Mouse (Mus musculus): ENCODE data around the gene Reg4. TPM values are rescaled to one million over a fixed set of nuclear protein-coding genes. Genes with fewer than 3 reads are reported as not detected.
A peak's percentile ranks its signal among the peaks of the same experiment; 100 is the strongest.

Reg4 gene
- total and polyA plus RNA-seq, 3 experiments = not detected

GRCm38 (mm10) chr3:98223783-98224580, 2.0 kb downstream of the Reg4 start:
- peaks cover 0 to 10% of the 10 kb centered on the region in 2 experiments; a peak in 2 of 4 replicates for H3K4me1 ChIP-seq (ENCODE audit: control insufficient read depth in 1 of 2, insufficient read depth in 2 of 2)
- no peaks in the 10 kb centered on the region for H3K9me3 ChIP-seq (replicated peaks; ENCODE audit: low read length)
- dilution Hi-C loops (cut with MboI; ENCODE audit: extremely low pct_ligation_motif_present, extremely low pct_unique_long_range_greater_than_20kb, low sequenced_read_pairs) (no loop called here), in situ Hi-C loops (cut with MboI; ENCODE audit: low pct_ligation_motif_present, low pct_unique_long_range_greater_than_20kb, low sequenced_read_pairs) (no loop called here)
- no peak overlapping the region for H3K4me2 ChIP-seq (ENCODE audit: insufficient read depth, low read depth, poor library complexity, severe bottlenecking)
- H3K27me3 ChIP-seq (replicated peaks) = peaks cover 10% of the 10 kb centered on the region
- TF ChIP-seq ZMIZ1 (IDR thresholded peaks at IDR 0.05; ENCODE audit: low read depth, low read length) = no peak
- TF ChIP-seq SMC3 (IDR thresholded peaks at IDR 0.05; ENCODE audit: low read depth, low read length) = peak; percentile 85
- TF ChIP-seq TBP (conservative IDR thresholded peaks at IDR 0.05; ENCODE audit: low read depth, low read length) = no peak
- no peak for TF ChIP-seq CHD1 (IDR thresholded peaks at IDR 0.05; ENCODE audit: low read depth, low read length)
- peak; percentile 15 to 82; a peak in 2 of 4 replicates for TF ChIP-seq CTCF (conservative IDR thresholded peaks at IDR 0.05 in 1 of 2, IDR thresholded peaks at IDR 0.05 in 1 of 2; ENCODE audit: low read depth in 2 of 2, low read length in 2 of 2)
- TF ChIP-seq IRF4 (IDR thresholded peaks at IDR 0.05; ENCODE audit: low read depth, low read length) = 0 out of 2 replicates have a peak, but pooled peaks have one; percentile 9
- TF ChIP-seq ZNF384 (IDR thresholded peaks at IDR 0.05; ENCODE audit: low read depth, low read length) = peak; percentile 61
- no peak for TF ChIP-seq MYC (IDR thresholded peaks at IDR 0.05; ENCODE audit: low read depth, low read length)
- TF ChIP-seq ZC3H11A (IDR thresholded peaks at IDR 0.05; ENCODE audit: low read depth, low read length) = peak; percentile 70
- peak; percentile 78 for TF ChIP-seq RAD21 (IDR thresholded peaks at IDR 0.05; ENCODE audit: low read depth, low read length)
- H3K79me2 ChIP-seq (replicated peaks; ENCODE audit: control insufficient read depth, extremely low read depth, insufficient read depth, poor library complexity, severe bottlenecking) = no peaks in the 10 kb centered on the region
- DNase-seq (ENCODE audit: extremely low read depth) = peak; percentile 28
- H3K27ac ChIP-seq (ENCODE audit: insufficient read depth, low read depth) = no peak overlapping the region
- no peaks in the 10 kb centered on the region for H3K36me3 ChIP-seq (replicated peaks in 1 of 2; ENCODE audit: control insufficient read depth in 1 of 2, insufficient read depth in 1 of 2, low read length in 1 of 2)
- H3K9ac ChIP-seq (ENCODE audit: insufficient read depth, low read depth) = no peak overlapping the region
- no peak overlapping the region for H3K4me3 ChIP-seq (replicated peaks in 1 of 3; ENCODE audit: low read depth in 2 of 3, low read length in 2 of 3, poor library complexity in 1 of 3)

- Histone ChIP-seq H3K9me3 (replicated peaks; ENCODE audit: low read length) (no peaks in the 10 kb centered on the region), H3K79me2 (replicated peaks; ENCODE audit: control insufficient read depth, extremely low read depth, insufficient read depth, poor library complexity, severe bottlenecking) (no peaks in the 10 kb centered on the region), H3K9ac (ENCODE audit: insufficient read depth, low read depth) (no peak overlapping the region), H3K4me2 (ENCODE audit: insufficient read depth, low read depth, poor library complexity, severe bottlenecking) (no peak overlapping the region), H3K27me3 (replicated peaks) (peaks cover 10% of the 10 kb centered on the region), H3K36me3 (replicated peaks in 1 of 2; ENCODE audit: control insufficient read depth in 1 of 2, insufficient read depth in 1 of 2, low read length in 1 of 2) (no peaks in the 10 kb centered on the region), H3K4me1 (ENCODE audit: control insufficient read depth in 1 of 2, insufficient read depth in 2 of 2) (peaks cover 0 to 10% of the 10 kb centered on the region in 2 experiments; a peak in 2 of 4 replicates), H3K27ac (ENCODE audit: insufficient read depth, low read depth) (no peak overlapping the region), H3K4me3 (replicated peaks in 1 of 3; ENCODE audit: low read depth in 2 of 3, low read length in 2 of 3, poor library complexity in 1 of 3) (no peak overlapping the region)
- TF ChIP-seq MAFK (IDR thresholded peaks at IDR 0.05; ENCODE audit: insufficient replicate concordance, low read length) (no peak), POLR2AphosphoS2 (IDR thresholded peaks at IDR 0.05; ENCODE audit: low read depth, low read length) (no peak), RAD21 (IDR thresholded peaks at IDR 0.05; ENCODE audit: low read depth, low read length) (no peak), IRF4 (IDR thresholded peaks at IDR 0.05; ENCODE audit: low read depth, low read length) (no peak), USF1 (IDR thresholded peaks at IDR 0.05; ENCODE audit: low read depth, low read length) (no peak), MAX (IDR thresholded peaks at IDR 0.05; ENCODE audit: low read length) (no peak), SIN3A (IDR thresholded peaks at IDR 0.05; ENCODE audit: low read length) (no peak), ZC3H11A (IDR thresholded peaks at IDR 0.05; ENCODE audit: low read depth, low read length) (no peak), ZMIZ1 (IDR thresholded peaks at IDR 0.05; ENCODE audit: low read depth, low read length) (no peak), CHD1 (IDR thresholded peaks at IDR 0.05; ENCODE audit: low read depth, low read length) (no peak), UBTF (IDR thresholded peaks at IDR 0.05; ENCODE audit: low read depth, low read length) (no peak), EP300 (IDR thresholded peaks at IDR 0.05; ENCODE audit: low read length) (no peak), TCF12 (IDR thresholded peaks at IDR 0.05; ENCODE audit: low read depth, low read length) (no peak), E2F4 (IDR thresholded peaks at IDR 0.05; ENCODE audit: insufficient replicate concordance, low read depth, low read length) (no peak), ETS1 (conservative IDR thresholded peaks at IDR 0.05; ENCODE audit: low read depth, low read length) (no peak), RCOR1 (conservative IDR thresholded peaks at IDR 0.05; ENCODE audit: low read depth, low read length) (no peak), CTCF (conservative IDR thresholded peaks at IDR 0.05 in 1 of 2, IDR thresholded peaks at IDR 0.05 in 1 of 2; ENCODE audit: low read depth in 2 of 2, low read length in 2 of 2) (no peak), KAT2A (IDR thresholded peaks at IDR 0.05; ENCODE audit: insufficient replicate concordance, low read length) (no peak), ZNF384 (IDR thresholded peaks at IDR 0.05; ENCODE audit: low read depth, low read length) (no peak)
- DNase-seq (ENCODE audit: extremely low read depth) = no peak
- in situ Hi-C loops (cut with MboI; ENCODE audit: low pct_ligation_motif_present, low pct_unique_long_range_greater_than_20kb, low sequenced_read_pairs) = loop anchor here (5.0 kb wide), 1 partner anchor 298 kb away; no protein-coding TSS in a partner anchor
- dilution Hi-C loops (cut with MboI; ENCODE audit: extremely low pct_ligation_motif_present, extremely low pct_unique_long_range_greater_than_20kb, low sequenced_read_pairs) = no loop called here
These were observed 3.0 kb downstream of the Reg4 start for GRCm38 (mm10) chr3:98224975-98225374.

All from CH12.LX (cell line).